Mouse (Mus musculus) megakaryocyte, embryonic 14.5 days (primary cell): ENCODE results near the gene Mast4. TPM values are rescaled to one million over a fixed set of nuclear protein-coding genes. Genes with fewer than 3 reads are reported as not detected.

Experiments
- H3K27me3 ChIP-seq: replicated peaks from 2 replicates; pipeline ENCODE3; 2012; ENCODE audit warnings: inconsistent platforms
- H3K36me3 ChIP-seq: replicated peaks from 2 replicates; pipeline ENCODE3; 2012; ENCODE audit warnings: low read length, inconsistent platforms, mixed read lengths
- H3K4me1 ChIP-seq: 2 replicates; pipeline ENCODE4 v1.6.1; 2012; ENCODE audit warnings: inconsistent platforms
- H3K4me3 ChIP-seq: replicated peaks from 2 replicates; pipeline ENCODE3; 2012; ENCODE audit warnings: moderate library complexity, mild to moderate bottlenecking, inconsistent platforms
- H3K9me3 ChIP-seq: 2 replicates; pipeline ENCODE4 v1.6.1; 2012; ENCODE audit warnings: inconsistent platforms
- FLI1 ChIP-seq: IDR thresholded peaks from 2 replicates; pipeline ENCODE4 v1.6.1; 2012; ENCODE audit warnings: low read length, inconsistent platforms, mixed read lengths
- GATA1 ChIP-seq: IDR thresholded peaks from 3 replicates; pipeline ENCODE4 v1.6.1; 2012; ENCODE audit warnings: mixed read lengths, low read length, inconsistent platforms, borderline replicate concordance
- polyA plus RNA-seq: library from polyadenylated mRNA; stranded (reverse); fragments of >175 nt; gene quantifications from 2 replicates; pipeline ENCODE4 v1.2.3, GENCODE M21; 2012; ENCODE audit warnings: low replicate concordance; ENCODE audit not compliant: insufficient read depth

Gene Mast4
- polyA plus RNA-seq, 1 experiment = 3.5 TPM

- no peak for TF ChIP-seq GATA1
- TF ChIP-seq FLI1 = no peak
- Histone ChIP-seq H3K4me3 (peak overlapping the region; percentile 59), H3K36me3 (no peaks in the 10 kb centered on the region), H3K4me1 (0 out of 2 replicates have a peak, but pooled peaks cover 3% of the 10 kb centered on the region), H3K27me3 (peaks cover 8% of the 10 kb centered on the region), H3K9me3 (no peaks in the 10 kb centered on the region)
Observed at GRCm38 (mm10) chr13:103109872-103110271, 224.4 kb downstream of the Mast4 start.

DNA sequence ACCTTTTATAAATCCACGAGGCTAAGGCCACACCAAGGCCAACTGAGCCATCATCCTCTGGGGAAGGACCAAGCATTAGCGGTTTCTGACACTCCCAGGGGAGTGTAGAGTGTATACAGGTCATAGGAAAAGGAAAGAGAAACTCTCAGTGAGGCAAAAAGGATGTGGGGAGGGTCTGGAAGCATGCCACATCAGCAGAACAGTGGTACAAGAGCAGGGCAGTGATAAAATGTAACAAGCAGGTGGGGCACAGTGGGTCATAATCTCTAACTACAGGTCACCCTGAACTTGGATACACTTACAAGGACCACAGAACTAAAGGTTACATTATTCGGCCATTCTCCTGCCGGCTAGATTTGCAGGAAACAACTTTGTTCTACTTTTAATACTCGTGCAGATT is 226.9 kb downstream of the Mast4 start:
- Histone ChIP-seq H3K27me3 (peaks cover 8% of the 10 kb centered on the region), H3K9me3 (no peaks in the 10 kb centered on the region), H3K4me1 (0 out of 2 replicates have a peak, but pooled peaks cover 3% of the 10 kb centered on the region), H3K36me3 (no peaks in the 10 kb centered on the region), H3K4me3 (no peak overlapping the region)
- no peak for TF ChIP-seq GATA1
- TF ChIP-seq FLI1 = no peak

GRCm38 (mm10) chr13:103102598-103102997 is 231.7 kb downstream of the Mast4 start:
- Histone ChIP-seq H3K27me3 (peaks cover 11% of the 10 kb centered on the region), H3K4me1 (no peaks in the 10 kb centered on the region), H3K4me3 (no peak overlapping the region), H3K9me3 (no peaks in the 10 kb centered on the region), H3K36me3 (no peaks in the 10 kb centered on the region)
- TF ChIP-seq GATA1 (no peak), FLI1 (no peak)

DNA sequence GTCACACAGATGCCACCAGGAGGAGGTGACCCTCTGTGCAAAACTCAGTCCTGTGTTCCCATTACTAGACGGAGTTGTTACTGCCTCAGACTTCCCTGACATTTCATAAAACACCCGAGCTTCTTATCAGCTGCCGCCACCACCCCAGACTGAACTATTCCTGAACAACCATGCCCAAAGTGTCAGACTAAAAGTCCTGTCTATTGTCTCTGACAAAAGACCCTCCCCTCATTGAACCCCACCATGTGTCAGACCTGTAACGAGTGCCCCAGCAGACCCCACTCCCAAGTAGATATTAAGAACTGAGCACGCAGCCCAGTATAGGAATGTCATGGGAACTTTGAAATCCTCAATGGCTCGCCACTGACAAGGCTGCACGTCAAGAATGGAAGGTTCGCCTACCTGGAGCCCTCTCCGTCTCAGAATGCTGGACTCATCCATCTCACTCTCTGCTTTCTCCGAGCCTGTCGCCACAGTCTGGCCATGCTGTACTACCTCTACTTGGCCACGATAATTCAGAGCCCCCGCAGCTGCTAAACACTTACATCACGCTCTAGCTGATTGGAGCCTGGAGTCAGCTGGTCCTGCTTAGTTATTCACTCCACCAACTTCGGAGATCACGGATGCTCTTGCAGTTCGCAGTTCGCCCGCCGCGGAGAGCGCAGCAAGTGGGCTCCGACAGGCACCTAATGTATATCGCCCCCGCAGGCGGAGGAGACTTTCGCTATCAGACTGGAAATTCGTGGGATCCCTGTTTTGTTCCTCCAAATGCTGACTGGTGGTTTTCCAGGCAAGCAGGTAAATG is 237.7 kb downstream of the Mast4 start:
- H3K36me3 ChIP-seq = no peaks in the 10 kb centered on the region

DNA sequence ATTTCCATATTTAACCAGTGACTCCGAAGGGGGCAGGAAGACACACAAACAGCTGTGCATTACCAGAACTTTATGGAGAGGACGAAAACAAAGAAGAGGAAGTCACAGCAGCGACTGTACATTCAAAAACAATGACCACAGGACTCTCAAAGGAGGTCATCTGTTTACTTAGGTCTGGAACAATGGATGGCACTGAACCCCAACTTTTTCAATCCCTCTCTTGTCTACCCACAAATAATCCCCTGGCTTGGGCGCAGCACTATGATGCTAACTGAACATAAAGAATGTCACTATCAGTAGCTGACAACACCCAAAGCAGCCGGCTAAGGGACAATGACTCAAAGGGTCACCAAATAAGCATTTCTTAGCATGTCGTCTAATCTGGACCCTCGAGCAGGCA is 238.8 kb downstream of the Mast4 start:
- H3K4me1 ChIP-seq = peaks cover 22% of the 10 kb centered on the region
- TF ChIP-seq FLI1 (no peak), GATA1 (no peak)
- H3K4me3 ChIP-seq = peak overlapping the region; percentile 65
- no peaks in the 10 kb centered on the region for H3K36me3 ChIP-seq
- no peaks in the 10 kb centered on the region for H3K9me3 ChIP-seq
- H3K27me3 ChIP-seq = peaks cover 32% of the 10 kb centered on the region

More for the DNA sequence above, 237.7 kb downstream of the Mast4 start:
- Histone ChIP-seq H3K4me1 (peaks cover 22% of the 10 kb centered on the region), H3K4me3 (peak overlapping the region; percentile 93), H3K9me3 (no peaks in the 10 kb centered on the region), H3K27me3 (peaks cover 32% of the 10 kb centered on the region)
- TF ChIP-seq FLI1 (no peak), GATA1 (no peak)

DNA sequence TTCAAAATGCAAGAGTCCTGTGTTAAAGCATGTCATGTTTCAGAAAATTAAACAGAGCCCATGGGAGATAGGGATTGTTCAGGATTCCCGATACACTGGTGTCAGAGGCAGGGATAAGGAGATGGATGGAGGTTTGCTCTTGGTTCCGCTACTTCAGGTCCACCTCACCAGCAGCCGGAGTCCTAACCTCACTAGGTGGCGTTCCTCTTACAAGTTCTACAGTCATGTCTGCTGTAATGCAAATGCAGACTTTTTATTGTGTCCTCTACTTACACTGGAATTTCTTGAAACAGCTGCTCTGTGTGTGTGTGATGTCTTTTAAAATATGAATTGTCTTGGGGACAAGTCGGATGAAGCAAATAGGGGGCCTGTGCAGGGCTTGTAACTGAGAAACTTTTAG is 239.7 kb downstream of the Mast4 start:
- H3K36me3 ChIP-seq = no peaks in the 10 kb centered on the region
- peaks cover 31% of the 10 kb centered on the region for H3K27me3 ChIP-seq
- no peak overlapping the region for H3K4me3 ChIP-seq
- no peaks in the 10 kb centered on the region for H3K9me3 ChIP-seq
- peaks cover 22% of the 10 kb centered on the region for H3K4me1 ChIP-seq
- TF ChIP-seq FLI1 (no peak), GATA1 (no peak)

- H3K27me3 ChIP-seq = peaks cover 30% of the 10 kb centered on the region
- no peak overlapping the region for H3K4me3 ChIP-seq
- TF ChIP-seq FLI1 (no peak), GATA1 (no peak)
- H3K4me1 ChIP-seq = peaks cover 22% of the 10 kb centered on the region
- H3K9me3 ChIP-seq = no peaks in the 10 kb centered on the region
- H3K36me3 ChIP-seq = no peaks in the 10 kb centered on the region
Observed at GRCm38 (mm10) chr13:103093713-103094112, 240.6 kb downstream of the Mast4 start.

DNA sequence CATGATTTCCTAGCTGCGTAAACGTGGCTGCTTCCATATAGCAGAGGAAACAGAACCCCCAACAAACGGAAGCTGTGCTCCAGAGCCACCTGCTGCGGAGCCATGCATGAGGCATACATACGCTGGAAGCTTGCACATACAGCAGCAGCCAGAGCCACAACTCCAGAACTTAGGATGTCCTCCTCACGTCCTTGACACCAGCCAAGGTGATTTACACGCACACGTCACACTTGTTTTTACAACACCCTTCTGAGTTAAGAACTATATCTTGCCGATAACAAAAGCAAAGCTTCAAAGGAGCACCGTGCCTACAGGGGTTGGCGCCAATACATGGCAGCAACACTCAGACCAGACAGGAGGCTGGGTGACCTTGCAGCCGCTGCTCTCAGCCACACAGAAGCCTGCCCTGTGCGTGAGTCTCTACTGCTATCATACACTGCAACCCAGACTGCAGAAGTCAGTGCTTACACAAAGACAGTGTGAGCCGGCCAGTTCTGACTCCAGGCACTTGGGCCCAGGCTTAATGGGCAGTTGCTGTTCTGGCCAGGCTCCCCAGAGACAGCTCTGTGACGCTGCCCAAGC is 248.7 kb downstream of the Mast4 start:
- Histone ChIP-seq H3K36me3 (no peaks in the 10 kb centered on the region), H3K27me3 (no peaks in the 10 kb centered on the region), H3K4me1 (peaks cover 28% of the 10 kb centered on the region), H3K4me3 (no peak overlapping the region), H3K9me3 (0 out of 2 replicates have a peak, but pooled peaks cover 6% of the 10 kb centered on the region)
- TF ChIP-seq FLI1 = no peak
- no peak for TF ChIP-seq GATA1

DNA sequence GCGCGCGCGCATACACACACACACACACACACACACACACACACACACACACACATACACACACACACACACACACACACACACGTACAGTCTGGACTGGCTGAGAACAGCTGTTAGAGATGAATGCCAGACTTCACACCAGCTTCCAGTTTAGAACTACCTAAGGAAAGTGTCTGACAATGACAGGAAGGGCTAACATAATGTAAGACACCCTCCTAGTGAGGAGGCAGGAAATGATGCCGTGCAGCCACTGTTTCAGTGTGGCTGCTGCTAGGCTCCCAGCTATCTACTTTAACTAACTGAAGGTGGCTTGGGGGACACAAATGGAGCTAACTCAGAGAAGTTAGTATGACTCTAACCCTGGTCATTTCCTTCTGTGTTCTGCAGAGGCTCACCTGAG is 251.4 kb downstream of the Mast4 start:
- peaks cover 2% of the 10 kb centered on the region for H3K27me3 ChIP-seq
- no peaks in the 10 kb centered on the region for H3K36me3 ChIP-seq
- H3K4me1 ChIP-seq = peaks cover 42% of the 10 kb centered on the region
- TF ChIP-seq GATA1 (no peak), FLI1 (no peak)
- peak overlapping the region; percentile 20 for H3K4me3 ChIP-seq
- H3K9me3 ChIP-seq = 0 out of 2 replicates have a peak, but pooled peaks cover 2% of the 10 kb centered on the region

DNA sequence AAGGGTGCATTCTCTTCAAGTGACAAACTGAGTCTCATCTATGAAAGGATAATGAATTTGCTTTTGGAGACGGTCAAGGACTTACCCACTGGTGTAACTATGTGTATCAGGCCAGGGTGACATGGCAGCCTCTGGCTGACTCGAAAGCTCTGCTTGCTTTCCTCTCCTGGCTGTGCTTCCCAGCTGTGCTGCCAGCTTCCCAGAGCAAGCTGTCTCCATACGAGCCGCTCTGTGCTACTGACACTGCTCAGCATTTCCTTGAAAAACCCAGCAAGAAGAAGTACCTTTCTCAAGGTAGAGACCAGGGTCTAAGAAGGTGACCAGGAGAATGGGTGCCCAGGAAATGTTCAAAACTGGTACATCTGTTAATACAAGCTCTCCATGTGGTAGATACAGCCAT is 254.5 kb downstream of the Mast4 start:
- no peak overlapping the region for H3K4me3 ChIP-seq
- TF ChIP-seq FLI1 = no peak
- no peak for TF ChIP-seq GATA1

More for the DNA sequence above, 254.5 kb downstream of the Mast4 start:
- H3K27me3 ChIP-seq = peaks cover 4% of the 10 kb centered on the region
- no peaks in the 10 kb centered on the region for H3K36me3 ChIP-seq
- H3K4me1 ChIP-seq = peaks cover 44% of the 10 kb centered on the region
- H3K9me3 ChIP-seq = no peaks in the 10 kb centered on the region
